Mouse (Mus musculus) monocyte, adult 59 days (primary cell): ENCODE results near the gene Cpne1. TPM values are rescaled to one million over a fixed set of nuclear protein-coding genes. Genes with fewer than 3 reads are reported as not detected.

ENCODE experiments used
- total RNA-seq, 2 experiments: library from RNA; stranded (reverse); gene quantifications; one replicate each; pipeline ENCODE4 v1.2.4; 2023

The Cpne1 gene
- total RNA-seq, result 10 to 100 TPM; 63.3 to 70.1 TPM

DNA sequence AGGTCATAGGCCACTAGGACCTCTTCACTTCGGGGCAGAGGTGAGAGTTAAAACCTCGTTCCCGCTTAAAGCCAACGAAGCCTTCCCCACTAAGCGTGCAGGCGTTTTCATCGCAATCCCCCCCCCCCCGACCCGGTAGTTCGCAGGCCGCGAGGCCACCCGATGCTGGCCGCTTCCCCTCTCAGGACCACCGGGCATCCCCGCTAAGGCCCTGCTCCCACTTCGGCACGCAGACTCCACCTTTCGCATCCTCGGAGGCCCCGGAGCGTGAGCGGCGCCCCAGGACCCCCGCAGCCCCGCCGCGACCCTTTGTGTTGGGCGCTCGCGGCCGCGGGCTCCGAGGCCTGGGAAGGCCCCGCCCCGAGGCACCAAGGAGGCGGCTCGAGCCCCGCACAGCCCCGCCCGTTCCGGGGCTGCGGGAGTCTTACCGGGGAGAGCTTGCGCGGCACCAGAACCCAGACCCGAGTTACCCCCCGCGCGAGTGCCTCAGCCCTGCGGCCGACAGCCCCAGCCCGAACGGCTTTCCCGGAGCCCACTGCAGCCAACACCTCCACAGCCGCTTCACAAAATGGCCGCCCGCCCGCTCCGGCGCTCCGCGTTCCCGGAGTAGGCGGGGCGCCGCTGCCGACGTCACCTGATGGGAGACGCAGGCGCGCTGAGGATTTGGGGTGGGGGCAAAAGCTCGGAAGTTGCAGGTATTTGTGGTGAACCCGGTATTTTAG is at the start of gene Cpne1, which contains the start of gene Rbm12:
TSS of gene Cpne1 (minus strand) at position 608 of the 722 bp plus-strand sequence.
TSS of gene Rbm12 (minus strand) at position 621 of the 722 bp plus-strand sequence.

DNA sequence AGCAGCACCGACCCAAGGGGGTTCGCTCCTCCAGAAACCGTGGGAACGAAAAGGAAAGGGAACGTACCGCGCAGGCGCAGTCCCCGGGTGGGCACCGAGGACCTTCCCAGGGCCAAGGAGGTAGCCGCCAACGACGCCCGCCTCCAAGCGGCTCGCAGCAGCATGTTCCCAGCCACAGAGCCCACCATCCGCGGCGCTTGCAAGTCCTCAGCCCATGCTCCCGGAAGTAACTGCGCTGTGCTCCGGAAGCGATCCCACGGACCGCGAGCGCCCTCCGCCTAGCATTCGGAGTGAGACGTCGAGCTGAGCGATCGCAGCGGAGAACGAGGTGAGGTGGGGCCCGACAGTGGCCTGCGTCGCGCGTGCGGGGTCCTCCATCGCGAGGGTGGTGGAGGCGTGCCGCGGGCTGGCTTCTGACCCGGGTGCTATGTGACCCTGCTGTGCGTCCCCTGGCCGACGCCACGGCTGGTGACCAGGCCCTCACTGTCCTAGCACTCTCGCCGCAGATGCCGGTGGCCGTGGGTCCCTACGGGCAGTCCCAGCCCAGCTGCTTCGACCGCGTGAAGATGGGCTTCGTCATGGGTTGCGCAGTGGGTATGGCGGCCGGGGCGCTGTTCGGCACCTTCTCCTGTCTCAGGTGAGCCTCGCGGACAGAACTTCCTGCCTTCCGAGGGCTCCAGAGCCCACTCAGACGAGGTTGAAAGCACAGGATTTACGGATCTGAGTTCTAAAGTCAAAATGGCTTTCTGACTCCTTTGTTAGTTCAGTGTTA is 32.4 kb upstream of the Cpne1 start, which contains the start of the genes Romo1 and Nfs1:
TSS of gene Romo1 (plus strand) at position 87 of the 772 bp plus-strand sequence.
TSS of gene Nfs1 (minus strand) at position 234 of the 772 bp plus-strand sequence.

DNA sequence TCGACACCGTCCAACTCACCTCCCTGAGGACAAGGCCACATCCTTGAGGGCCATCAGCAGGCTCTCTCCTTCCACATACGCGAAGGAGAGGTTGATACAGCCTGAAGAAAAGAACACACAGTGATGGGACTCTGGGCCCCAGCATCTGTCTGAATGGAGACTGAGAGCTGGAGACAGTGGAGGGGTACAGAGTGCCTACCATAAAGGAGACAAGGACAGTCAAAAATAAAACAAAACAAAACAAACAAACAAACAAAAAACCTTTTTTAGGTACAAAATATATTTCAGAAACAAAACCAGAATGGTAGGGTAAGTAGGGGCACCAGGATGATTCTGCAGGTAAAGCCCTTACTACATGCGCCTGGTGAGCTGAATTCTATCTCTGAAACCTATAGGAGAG is 15.2 kb upstream of the Cpne1 start, which contains the start of gene Gm28036:
TSS of gene Gm28036 (minus strand) at position 101 of the 400 bp plus-strand sequence.

DNA sequence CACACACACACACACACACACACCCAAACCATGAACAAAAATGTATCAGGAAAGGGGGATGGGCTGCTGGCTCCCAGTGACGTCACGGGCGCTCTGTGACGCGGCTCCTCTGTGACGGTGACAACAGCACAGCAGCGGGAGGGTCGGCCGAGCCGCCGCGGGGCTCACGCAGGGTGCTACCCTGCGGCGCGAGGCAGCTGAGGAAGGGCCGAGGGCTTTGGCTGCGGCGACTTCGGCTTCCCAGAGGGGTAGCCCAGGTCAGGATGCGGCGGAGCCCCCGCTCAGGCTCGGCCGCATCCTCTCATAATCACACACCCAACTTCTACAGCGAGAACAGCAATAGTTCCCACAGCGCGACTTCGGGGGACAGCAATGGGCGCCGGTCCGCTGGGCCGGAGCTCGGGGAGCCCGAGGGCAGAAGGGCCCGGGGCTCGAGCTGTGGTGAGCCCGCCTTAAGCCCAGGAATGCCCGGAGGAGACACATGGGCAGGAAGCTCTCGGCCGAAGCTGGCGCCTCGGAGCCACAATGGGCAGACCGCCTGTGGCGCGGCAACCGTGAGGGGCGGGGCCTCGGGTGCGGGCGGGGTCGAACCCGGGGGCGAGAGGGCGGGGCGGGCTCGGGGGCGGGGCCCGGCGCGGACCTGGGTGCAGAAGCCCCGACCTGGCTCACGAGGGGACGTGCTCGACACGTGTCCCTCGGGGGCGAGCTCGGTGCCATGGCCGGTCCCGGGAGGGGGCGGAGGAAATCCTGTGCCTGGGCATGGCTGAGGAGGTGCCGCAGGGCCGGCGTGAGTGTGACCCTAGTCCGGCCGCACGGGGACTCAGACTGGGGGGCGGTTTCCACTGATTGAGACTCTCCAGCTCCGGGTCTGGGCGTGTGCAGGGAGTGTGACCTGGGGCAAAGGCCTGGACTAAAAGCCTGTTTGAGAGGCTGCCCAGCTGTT is 46.4 kb downstream of the Cpne1 start, which contains the start of gene Spag4:
TSS of gene Spag4 (plus strand) at position 77 of the 943 bp plus-strand sequence.

DNA sequence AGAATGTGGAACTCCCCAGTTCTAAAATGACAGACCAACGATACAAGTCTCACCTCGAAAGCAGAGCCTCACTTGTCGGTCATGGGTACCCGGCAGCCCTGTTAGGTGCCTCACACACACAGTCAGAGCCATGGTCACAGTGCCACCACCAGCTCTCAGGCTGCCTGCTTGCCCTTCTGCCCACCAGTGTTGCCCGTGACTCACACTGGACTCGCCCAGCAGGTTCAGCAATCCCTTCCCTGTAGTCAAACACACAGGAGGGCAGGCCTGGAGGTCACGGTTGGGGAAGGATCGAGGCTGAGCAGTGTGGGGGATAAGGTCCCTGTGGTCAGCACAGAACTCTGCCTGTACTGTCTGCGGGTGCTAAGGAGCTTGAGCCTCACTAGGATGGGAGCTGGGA is 58.9 kb downstream of the Cpne1 start, which contains the start of gene Fer1l4:
TSS of gene Fer1l4 (minus strand) at position 132 of the 400 bp plus-strand sequence.

Other genes starting within 250 kb of the Cpne1 start
- gene Uqcc1, start 181.7 kb downstream of the Cpne1 start, total RNA-seq, result 10 to 100 TPM; 19.4 to 29.6 TPM
- gene Gm15557, start 171.2 kb downstream of the Cpne1 start, total RNA-seq, result not detected
- gene Gdf5, start 166.6 kb downstream of the Cpne1 start, total RNA-seq, result not detected
- gene Cep250, start 155.5 kb downstream of the Cpne1 start, total RNA-seq, result 10 to 100 TPM; 52.9 to 56.1 TPM
- gene 6430550D23Rik, start 104.0 kb downstream of the Cpne1 start, total RNA-seq, result 1 to 10 TPM in 1 of 2 experiments, under 1 TPM in 1; 0.49 to 3.8 TPM
- 100 to 1,000 TPM; 100 to 112 TPM for gene Ergic3, start 103.9 kb downstream of the Cpne1 start, total RNA-seq
- not detected for gene Fer1l4, start 59.0 kb downstream of the Cpne1 start, total RNA-seq
- gene Spag4, start 46.8 kb downstream of the Cpne1 start, total RNA-seq, result 1 to 10 TPM in 1 of 2 experiments, under 1 TPM in 1; 0.55 to 1.2 TPM
- gene Rbm12, start within 50 bp of the Cpne1 start, total RNA-seq, result 10 to 100 TPM; 23.0 to 27.6 TPM
- gene Gm28036, start 15.1 kb upstream of the Cpne1 start, total RNA-seq, result 10 to 100 TPM; 15.0 to 27.7 TPM
- gene Romo1, start 32.1 kb upstream of the Cpne1 start, total RNA-seq, result 10 to 100 TPM; 46.2 to 68.7 TPM
- gene Nfs1, start 32.2 kb upstream of the Cpne1 start, total RNA-seq, result 10 to 100 TPM; 26.0 to 29.9 TPM
- gene Rbm39, start 68.3 kb upstream of the Cpne1 start, total RNA-seq, result 1,000 to 10,000 TPM; 1,343 to 1,424 TPM
- gene Phf20, start 84.5 kb upstream of the Cpne1 start, total RNA-seq, result 10 to 100 TPM; 33.1 to 51.1 TPM
- gene Cnbd2, start 200.3 kb upstream of the Cpne1 start, total RNA-seq, result 1 to 10 TPM; 6.2 to 8.2 TPM
- gene Scand1, start 200.7 kb upstream of the Cpne1 start, total RNA-seq, result 100 to 1,000 TPM; 169 to 172 TPM